Mouse (Mus musculus): ENCODE results near the gene Agpat1.

- no peak for TF ChIP-seq POLR2A (IDR thresholded peaks at IDR 0.05; ENCODE audit: low read depth, low read length)
- no peak for TF ChIP-seq CTCF (conservative IDR thresholded peaks at IDR 0.05; ENCODE audit: insufficient read depth, insufficient read length, low read depth, low read length)
Observed at GRCm38 (mm10) chr17:34662468-34662867, 58.4 kb downstream of the Agpat1 start.
